Mouse (Mus musculus) olfactory bulb, adult 2 months (tissue): Measurements from ENCODE around the gene Setd5.

Source experiments
- CTCF ChIP-seq: fragments of 200-500 bp; IDR thresholded peaks from 2 replicates; pipeline ENCODE4 v1.5.1; 2012; ENCODE audit warnings: low read depth, mild to moderate bottlenecking, low read length, moderate library complexity; ENCODE audit not compliant: insufficient read depth
- POLR2A ChIP-seq: fragments of 200-500 bp; IDR thresholded peaks from 2 replicates; pipeline ENCODE4 v1.6.1; 2012; ENCODE audit warnings: mild to moderate bottlenecking, low read depth, low read length, moderate library complexity; ENCODE audit not compliant: insufficient read depth

- TF ChIP-seq CTCF (no peak), POLR2A (no peak)
These were observed 1.9 kb upstream of the Setd5 start for GRCm38 (mm10) chr6:113075261-113075660.
